Mouse (Mus musculus): ENCODE results near the gene Gm6793.
A peak's percentile ranks its signal among the peaks of the same experiment; 100 is the strongest.

The Gm6793 gene

GRCm38 (mm10) chr8:112014936-112015335 is at the start of gene Gm6793:
Gm6793 (minus strand) TSS chr8:112015036.
- no peak for DNase-seq

- DNase-seq: no peak
Observed at GRCm38 (mm10) chr8:112061372-112061771, 46.5 kb upstream of the Gm6793 start.

GRCm38 (mm10) chr8:112054456-112054855 is 39.6 kb upstream of the Gm6793 start:
- no peak for DNase-seq

- DNase-seq: no peak
Observed at GRCm38 (mm10) chr8:112051537-112051936, 36.7 kb upstream of the Gm6793 start.

DNA sequence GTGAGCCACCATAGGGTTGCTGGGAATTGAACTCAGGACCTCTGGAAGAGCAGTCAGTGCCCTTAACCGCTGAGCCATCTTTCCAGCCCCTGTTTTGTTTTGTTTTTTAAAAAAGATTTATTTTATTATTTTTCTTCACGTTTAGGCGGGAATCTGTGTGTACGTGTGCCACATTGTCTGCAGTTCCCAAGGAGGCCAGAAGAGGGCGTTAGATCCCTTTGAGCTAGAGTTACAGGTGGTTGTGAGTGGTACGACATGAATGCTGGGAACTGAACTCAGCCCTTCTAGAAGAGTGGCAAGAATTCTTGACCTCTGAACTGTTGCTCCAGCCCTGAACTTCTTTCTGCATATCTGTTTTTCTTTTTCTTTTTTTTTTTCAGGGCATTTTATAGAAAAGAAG is 35.1 kb upstream of the Gm6793 start:
- no peak for DNase-seq

GRCm38 (mm10) chr8:112048293-112048692 is 33.5 kb upstream of the Gm6793 start:
- DNase-seq: no peak

- peak; percentile 58 for DNase-seq
Observed at GRCm38 (mm10) chr8:112045896-112046295, 31.1 kb upstream of the Gm6793 start.

GRCm38 (mm10) chr8:112045182-112045581 is 30.3 kb upstream of the Gm6793 start:
- DNase-seq: no peak

DNA sequence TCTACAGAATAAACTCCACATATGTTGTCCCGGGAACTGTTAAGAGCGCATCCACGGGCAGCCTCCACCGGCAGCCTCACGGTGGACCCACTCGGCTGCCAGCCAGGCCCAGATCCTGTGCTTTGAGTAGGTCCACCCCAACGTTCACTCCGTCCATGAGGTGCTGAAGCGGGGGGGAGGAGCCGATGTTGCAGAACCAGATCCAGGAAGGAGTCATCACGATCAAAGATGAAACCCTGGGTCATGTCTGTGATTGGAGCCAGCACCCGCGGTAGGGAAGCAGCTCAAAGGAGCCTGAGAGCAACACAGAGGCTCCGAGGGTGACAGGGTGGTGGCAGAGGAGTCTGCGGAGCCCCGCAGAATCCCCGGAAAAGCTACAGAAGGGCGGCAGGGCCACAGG is 22.7 kb upstream of the Gm6793 start:
- no peak for DNase-seq

DNA sequence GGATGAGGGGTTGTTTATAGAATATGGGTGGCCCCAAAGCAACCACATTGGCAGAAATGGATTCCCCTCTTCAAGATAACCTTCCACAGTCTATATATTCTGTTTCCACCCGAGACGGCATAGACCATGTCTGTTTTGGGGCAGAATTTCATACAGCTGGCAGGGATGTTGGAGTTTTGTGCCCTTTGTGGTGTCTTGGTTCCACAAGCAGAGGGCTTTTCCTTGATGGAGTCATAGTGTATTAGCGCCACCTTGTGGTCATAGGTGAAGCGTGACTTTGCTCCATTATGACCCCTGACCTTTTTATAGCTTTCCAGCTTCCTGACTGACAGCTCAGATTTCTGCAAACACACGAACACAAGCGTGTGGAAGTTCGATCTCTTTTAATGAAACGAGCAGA is 19.8 kb upstream of the Gm6793 start:
- no peak for DNase-seq

- DNase-seq: no peak
Observed at GRCm38 (mm10) chr8:112033071-112033470, 18.2 kb upstream of the Gm6793 start.

- no peak for DNase-seq
Observed at GRCm38 (mm10) chr8:112030663-112031062, 15.8 kb upstream of the Gm6793 start.

DNA sequence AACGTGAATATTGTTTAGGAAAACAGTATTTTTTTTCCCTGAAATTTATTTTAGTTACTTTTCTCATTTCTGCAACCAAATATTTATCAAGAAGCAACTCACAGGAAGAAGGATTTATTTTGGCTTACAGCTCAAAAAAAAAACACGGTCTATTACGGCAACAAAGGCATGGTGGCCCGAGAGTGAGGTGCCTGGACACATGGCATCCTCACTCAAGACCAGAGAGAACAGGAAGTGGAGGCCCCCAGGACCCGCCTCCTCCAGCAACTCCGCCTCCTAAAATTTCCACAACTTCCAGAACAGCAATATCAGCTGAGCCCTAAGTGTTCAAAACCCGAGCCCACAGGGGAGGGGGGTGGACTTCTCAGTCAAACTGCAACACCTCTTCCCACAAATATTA is 14.6 kb upstream of the Gm6793 start:
- DNase-seq: no peak

DNA sequence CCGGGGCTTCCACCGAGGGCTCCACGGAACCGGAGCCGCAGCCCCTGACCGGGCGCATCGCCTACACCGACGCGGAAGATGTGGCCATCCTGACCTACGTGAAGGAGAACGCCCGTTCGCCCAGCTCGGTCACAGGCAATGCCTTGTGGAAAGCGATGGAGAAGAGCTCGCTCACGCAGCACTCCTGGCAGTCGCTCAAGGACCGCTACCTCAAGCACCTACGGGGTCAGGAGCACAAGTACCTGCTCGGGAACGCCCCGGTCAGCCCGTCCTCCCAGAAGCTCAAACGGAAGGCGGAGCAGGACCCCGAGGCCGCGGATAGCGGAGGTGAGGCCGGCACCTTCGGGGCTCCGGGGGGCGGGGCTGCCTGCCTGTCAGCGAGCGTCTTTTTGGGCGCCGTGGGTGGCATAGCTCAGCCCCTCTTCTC is 3.0 kb downstream of the Gm6793 start:
- DNase-seq: peak; percentile 60

DNA sequence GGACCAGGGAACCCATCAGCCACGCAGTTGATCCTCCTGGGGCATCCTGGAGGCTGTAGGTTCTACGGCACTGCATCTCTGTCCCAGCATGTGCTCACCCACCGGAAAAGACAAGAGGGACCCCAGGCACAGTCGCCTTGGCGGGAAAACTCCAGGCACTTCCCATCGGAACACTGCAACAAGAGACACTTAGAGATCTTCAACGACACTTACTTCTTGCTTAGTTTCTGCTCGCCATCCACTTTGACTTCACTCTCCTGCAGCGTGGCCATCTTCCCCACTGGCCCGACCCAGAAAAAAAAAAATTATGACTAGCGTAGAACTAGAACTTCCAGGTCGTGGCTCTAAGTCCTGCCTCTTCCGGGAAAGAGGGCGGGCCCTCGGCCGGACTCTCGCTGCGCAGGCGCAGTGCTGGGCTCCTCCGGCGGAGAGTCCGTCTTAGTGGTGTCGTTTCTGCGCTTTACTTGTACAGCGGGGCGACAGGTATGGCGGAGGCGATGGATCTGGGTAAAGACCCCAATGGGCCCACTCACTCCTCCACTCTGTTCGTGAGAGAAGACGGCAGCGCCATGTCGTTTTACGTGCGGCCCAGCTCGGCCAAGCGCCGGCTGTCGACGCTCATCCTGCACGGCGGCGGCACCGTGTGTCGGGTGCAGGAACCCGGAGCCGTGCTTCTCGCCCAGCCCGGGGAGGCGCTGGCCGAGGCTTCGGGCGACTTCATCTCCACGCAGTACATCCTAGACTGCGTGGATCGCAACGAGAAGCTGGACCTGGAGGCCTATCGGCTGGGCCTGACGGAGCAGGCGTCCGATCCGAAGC is 3.6 kb downstream of the Gm6793 start, which contains the start of the genes Kars and Terf2ip:
TSS of gene Kars (minus strand) at position 327 of the 819 bp plus-strand sequence.
TSS of gene Terf2ip (plus strand) at position 402 of the 819 bp plus-strand sequence.
- DNase-seq: peak; percentile 94

GRCm38 (mm10) chr8:112009558-112009957 is 5.3 kb downstream of the Gm6793 start:
- DNase-seq: peak; percentile 21

GRCm38 (mm10) chr8:112007669-112008068 is 7.2 kb downstream of the Gm6793 start:
- no peak for DNase-seq

GRCm38 (mm10) chr8:112005601-112006000 is 9.2 kb downstream of the Gm6793 start:
- no peak for DNase-seq

DNA sequence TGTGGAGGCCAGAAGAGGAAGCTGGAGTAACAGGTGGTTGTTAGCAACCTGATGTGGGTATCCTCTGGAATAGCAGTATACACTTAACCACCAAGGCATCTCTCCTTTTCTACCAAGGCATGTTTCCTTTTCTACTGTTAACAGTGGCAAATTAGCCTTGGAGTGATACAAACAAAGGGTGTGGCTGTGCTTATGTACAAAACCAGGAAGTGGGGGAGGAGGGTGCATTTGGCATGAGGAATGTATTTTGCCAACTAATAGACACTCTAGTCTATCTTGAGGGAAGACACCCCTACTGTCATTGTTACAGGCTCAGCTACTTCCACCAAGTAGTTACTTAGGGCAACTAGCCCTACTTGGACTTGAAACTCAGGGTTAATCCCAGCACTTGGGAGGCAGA is 10.1 kb downstream of the Gm6793 start:
- DNase-seq: no peak

DNA sequence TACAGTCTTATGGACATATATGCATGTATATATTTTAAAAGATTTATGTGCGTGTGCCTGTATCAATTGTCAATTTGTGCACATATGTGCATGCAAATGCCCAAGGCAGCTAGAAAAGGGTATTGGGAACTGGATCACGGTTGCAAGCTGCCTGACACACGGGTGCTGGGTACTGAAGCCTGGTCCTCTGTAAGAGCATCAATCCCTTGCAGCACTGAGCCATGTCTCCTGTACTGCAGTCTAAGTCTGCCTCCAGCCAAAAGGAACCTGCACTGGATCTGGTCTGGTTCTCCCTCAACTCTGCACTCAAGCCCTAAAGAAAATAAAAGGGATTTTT is 22.2 kb downstream of the Gm6793 start:
- DNase-seq: no peak

GRCm38 (mm10) chr8:111992013-111992702 is 22.7 kb downstream of the Gm6793 start, which contains the start of gene Adat1:
Adat1 (minus strand) TSS chr8:111992302.
- peak; percentile 86 for DNase-seq

DNA sequence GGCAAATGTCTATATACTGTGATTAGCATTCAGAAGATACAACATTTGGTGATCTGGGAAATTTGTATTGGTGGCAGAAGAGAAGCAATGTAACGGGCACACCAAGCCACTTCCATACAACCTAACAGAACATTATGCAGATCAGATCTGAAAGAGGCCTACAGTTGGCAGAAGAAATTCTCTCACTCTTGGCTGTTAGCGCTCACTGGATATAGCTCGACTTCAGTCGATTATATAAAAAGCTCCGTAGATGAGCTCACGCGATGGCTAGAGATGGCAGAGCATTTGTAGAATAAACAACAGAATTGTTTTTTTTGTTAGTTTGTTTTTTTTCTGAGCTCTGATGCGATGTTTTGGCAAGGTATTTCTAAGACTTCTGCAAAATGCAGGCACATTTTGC is 23.6 kb downstream of the Gm6793 start:
- no peak for DNase-seq

DNA sequence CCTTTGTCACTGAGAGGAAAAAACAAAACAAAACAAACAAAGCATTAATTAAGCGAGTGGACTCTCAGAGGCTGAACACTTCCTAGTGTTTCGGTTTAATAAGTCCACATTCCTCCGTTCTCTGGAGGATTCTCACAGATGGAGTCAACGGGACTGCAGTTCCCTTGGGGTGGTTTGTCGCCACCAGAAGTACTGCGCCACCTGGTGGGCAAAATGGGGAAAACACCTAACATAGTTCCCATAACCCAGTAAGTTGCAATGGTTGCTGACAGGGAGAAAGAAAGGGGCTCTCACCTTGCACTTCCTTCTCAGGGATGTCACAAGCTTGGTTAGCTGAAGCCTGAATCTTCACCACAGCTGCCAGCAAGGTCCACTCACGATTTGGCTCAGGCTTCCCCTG is 24.9 kb downstream of the Gm6793 start:
- peak; percentile 70 for DNase-seq

DNA sequence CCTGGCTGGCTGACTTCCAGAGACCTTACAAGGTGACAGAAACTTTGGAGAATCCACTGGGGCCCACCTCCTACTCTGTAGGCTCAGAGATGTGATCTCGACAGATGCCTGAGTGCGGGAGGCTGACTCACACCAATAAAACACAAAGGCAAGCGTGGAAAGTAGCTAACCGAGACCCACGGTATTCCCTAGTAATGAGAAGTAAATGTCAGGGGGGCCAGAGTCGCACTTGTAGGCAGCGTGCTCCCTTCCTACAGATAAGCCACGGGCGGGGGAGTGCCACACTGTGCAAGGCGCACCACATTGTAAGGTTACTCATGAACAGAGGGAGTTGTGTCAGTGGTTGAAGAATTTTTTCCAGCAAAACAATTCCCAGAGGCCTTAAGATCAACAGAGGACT is 30.3 kb downstream of the Gm6793 start:
- no peak for DNase-seq
